Mouse (Mus musculus): ENCODE measurements around the gene Cops4.

Cops4 gene

DNA sequence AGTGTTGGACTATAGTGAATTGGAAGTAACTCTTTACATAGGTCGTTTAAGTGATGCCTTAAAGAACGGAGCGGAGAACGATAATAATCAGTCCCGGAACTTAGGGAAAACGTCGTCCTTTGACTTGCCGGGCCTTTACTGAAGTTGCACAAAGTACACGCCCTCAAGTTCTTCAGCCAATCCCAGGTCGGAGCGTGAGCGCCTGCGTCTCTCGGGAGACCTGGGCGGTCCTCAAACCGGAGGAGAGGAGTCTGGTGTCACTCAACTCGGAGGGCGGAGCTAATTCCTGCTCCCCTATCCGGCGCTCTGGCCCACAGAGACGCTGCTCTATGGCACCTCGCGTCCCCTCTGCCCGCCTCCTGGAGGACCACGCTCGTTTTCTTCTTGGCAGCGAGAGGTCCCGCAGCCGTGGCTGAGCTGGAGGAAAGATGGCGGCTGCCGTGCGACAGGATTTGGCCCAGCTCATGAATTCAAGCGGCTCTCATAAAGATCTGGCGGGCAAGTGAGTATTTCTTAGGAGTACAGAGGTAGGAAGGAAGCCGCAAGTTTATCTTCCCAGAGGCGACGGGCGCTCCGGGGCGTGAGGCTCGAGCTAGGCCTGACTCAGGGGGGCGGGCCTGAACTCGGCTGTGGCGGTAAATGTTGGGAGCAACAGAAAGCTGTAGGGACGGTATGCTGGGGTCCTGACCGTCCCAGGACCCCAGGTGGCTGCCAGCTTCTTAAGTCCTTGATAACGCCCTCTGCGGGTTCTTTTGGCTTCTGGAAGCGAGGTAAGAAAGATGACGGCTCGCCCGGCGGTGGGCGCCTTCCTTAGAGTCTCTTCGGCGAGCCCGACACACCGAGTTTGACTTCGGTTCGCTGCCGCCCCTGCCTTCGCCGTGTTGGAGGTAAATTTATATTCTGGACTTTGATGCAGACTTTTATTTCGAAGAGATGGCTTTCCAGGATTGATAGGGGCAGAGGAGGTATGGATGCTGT lies at the start of gene Cops4:
Gene Cops4 (plus strand): TSS at position 261 of the 978 bp plus-strand sequence.
- peak; percentile 100 for DNase-seq (ENCODE audit: low read depth, low spot score)

DNA sequence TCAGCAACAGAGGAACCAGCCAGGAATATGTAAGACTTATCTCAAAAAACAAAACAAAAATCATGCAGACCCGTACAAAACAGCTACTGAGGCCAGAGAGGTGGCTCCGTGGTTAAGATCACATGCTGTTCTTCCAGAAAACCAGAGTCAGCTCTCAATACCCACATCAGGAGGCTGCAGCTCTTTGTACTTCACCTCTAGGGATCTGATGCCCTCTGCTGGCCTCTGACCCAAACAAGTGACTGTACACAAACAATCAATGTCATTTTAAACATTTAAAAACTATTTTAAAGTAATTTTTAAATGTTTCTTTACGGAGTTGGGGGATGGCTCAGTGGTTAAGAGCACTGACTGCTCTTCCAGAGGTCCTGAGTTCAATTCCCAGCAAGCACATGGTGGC lies 41.8 kb upstream of the Cops4 start:
- DNase-seq (ENCODE audit: low read depth, low spot score), result peak; percentile 39

DNA sequence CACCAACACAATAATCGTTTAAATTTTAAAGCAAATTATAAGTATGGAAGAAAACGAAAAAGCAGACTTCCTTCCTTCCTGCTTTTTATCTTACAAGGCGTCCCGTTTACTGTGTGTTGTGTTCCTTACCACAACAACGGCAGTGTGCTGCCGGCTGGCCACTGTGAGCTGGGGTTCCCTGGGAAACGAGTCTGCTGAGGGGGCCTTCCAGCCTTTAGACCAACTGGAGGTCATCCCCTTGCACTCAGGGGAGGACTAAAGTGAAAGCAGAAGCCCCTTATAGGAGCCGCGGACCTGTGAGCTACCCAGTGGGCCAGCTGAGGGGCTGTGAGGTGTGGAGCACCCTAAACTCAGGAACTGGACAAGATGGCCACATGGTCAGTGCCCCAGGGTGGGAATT lies 40.5 kb upstream of the Cops4 start:
- DNase-seq (ENCODE audit: low read depth, low spot score), result no peak

DNA sequence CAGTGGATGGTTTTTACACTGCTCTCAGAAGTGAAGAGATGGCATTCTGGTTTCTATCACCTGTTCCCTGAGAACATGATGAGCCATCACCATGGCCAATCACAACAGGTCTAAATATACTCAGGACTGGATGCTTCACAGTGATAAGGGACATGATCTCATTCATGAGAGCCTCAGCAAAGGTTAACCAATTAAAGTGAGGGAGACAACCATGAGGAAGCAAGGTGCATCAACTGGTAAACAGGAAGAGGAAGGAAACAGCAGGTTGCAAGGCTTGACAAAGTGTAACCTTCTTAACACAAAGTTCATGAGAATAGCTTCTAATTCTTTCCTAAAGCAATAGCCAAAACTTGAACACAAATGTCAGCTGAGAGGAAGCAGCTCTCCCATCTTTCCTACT lies 34.5 kb upstream of the Cops4 start:
- DNase-seq (ENCODE audit: low read depth, low spot score), result no peak

DNA sequence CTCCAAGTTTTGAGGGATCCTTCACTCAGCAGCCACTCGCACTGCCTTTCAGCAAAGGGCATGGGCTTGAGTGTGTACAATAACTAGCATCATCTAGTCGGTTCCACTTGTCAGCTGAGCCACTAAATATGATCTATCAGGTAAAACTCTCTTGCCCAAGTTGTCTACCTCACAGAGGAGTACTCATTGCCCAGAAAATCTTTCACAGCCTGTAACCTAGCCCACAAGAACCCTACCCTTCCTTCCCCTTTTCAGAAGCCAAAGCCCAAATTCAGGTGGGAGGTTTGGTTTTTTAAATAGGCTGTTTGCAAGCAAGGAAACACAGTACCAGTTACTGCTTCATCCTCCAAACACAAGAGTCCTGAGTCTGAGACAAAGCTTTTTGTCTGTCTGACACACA lies 31.0 kb upstream of the Cops4 start:
- DNase-seq (ENCODE audit: low read depth, low spot score), result no peak

DNA sequence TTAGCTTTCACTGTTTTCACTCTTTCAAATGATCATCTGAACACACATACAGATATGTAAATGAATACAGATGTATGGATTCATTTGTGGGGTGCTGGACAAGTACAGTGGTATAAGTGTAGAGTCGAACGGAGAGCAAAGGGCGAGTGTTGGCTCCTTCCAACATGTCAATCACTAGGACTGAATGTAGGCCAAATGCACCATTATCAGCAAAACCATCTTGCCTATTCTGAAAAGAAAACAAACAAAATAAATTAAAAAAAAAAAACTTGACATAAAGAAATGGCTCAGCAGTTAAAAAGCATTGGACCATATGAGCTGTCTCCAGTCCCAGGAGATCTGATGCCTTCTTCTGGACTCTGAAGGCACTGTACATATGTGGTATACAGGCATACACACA lies 29.9 kb upstream of the Cops4 start:
- no peak for DNase-seq (ENCODE audit: low read depth, low spot score)

DNA sequence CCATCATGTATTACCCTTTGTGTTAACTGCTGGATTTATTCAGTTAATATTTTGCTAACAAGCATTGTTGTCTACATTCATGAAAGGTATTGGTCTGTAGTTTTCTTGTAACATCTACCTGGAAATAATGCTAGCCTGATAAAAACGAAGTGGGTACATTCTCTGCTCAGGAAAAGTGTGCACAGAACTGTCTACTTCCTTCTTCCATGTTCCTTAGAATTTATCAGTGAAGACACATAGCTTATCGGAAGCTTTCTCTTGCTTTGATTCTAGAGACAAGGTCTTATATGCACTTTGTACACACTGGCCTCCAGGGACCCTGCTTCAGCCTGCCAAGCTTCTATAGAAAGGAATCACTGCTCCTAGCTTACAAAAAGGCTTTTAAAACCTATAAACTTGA lies 28.8 kb upstream of the Cops4 start:
- DNase-seq (ENCODE audit: low read depth, low spot score), result no peak

DNA sequence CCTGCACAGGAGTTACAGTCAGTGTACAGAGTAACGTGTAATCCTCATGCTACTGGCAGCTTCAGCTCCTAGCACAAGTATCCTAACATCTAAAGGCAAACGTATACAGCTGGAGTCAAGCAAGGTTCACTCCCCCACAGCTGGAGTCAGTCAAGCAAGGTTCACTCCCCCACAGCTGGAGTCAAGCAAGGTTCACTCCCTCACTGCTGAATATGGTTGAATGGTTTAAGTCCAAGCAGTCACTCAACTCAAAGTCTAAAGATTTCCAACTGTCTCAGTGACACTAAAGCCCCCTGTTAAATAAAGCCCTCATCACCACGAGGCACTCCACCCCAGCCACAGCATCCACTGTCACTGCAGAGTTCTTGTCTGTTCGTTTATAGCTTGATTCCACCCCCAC lies 26.4 kb upstream of the Cops4 start:
- DNase-seq (ENCODE audit: low read depth, low spot score), result no peak

DNA sequence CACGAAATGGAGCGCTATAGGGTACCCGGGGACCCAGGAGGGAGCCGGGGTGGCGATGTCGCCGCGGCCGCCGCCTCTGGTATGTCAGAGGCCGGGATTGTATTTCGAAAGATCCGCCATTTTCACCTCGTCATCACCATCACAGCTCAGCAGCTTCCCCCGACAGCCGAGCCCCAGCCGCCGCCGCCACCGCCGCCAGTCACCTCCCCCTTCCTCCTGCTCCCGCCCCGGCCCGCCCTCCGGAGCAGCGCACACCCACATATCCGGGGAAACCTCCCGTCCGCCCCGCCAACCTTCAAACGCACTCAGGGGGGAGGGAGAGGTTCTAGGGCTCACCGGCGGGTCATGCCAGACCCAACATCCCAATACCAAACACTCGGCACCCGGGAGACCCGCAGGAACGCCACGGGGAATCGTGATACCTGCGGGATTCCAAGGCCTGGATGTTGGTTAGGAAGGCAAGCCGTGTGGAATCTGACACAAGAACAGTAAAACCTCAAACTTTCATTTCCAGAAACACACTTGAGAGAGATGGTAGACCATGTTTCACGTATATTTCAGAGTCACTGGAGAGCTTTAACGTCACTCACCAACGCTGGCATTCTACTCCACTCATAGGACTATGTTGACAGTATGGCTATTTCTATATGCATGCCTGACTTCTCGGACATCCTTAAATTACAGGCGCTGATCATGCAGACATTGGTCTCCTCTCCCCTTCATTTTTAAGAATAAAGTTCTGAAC lies 19.5 kb upstream of the Cops4 start:
- peak; percentile 84 for DNase-seq (ENCODE audit: low read depth, low spot score)

DNA sequence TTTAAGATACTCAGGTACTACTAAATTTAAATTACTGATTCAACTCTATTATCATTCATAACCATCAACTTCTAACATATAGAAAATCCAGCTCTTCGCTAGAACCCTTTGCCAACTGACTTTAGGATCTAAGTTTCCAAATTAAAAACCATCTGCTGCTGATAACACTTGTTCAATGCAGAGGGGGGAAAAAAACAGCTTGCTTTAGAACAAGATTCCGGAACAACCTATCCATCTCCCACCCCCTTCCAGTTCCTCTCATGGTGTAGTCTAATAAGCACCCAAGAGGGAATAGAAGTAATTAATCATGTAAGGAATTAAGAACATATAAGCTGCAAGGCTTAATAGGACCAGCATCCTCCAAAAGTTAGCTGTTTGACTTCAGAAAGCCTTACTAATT lies 18.9 kb upstream of the Cops4 start:
- no peak for DNase-seq (ENCODE audit: low read depth, low spot score)

DNA sequence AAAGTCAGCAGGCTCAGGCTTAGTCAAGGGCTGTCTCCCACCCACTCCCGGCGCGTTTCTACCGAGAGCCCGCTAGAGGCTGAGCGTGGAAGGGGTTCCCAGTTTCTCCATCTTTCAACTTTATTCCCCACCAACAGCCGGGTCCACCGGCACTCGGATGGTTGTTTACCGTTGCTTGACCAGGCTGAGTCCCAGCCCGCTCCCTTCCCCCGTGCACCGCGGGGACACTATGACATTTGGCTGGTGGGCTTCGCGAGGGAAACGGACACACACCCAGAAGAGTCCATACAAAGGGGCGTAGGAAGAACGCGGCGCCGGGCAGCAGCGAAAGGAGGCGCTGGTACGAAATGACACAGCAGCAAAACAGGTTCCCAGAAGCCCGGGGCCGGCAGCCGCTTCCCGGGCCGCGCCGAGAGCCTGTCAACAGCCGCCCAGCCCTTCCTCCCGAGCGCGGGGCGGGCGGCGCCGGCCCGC lies 18.2 kb upstream of the Cops4 start:
- peak; percentile 65 for DNase-seq (ENCODE audit: low read depth, low spot score)

DNA sequence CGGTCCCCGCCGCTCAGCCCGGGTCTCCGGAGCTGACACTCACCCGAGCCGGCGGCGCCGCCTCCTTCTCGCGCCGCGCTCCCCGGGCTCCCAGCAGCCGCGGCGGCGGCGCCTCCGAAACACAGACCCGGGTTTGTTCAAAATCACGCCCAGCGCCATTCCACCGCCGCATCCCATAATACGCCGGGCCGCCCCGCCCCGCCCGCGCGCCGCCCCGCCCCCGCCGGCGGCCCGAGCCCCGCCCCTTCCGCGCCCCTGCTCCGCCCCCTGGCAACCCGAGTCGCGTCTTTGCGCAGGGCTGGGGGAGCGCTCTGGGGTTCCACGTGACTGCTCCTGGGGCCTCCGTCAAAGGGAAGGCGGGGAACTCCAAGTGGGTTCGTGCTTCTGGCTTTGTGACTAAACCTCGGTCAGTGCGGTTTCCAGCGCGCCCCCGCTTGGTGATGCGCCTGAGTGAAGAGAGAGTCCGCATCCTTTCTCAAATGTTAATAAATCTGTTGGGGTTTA lies 17.6 kb upstream of the Cops4 start, which contains the start of gene Lin54:
Gene Lin54 (minus strand): TSS at position 182 of the 504 bp plus-strand sequence.
- DNase-seq (ENCODE audit: low read depth, low spot score), result peak; percentile 95

DNA sequence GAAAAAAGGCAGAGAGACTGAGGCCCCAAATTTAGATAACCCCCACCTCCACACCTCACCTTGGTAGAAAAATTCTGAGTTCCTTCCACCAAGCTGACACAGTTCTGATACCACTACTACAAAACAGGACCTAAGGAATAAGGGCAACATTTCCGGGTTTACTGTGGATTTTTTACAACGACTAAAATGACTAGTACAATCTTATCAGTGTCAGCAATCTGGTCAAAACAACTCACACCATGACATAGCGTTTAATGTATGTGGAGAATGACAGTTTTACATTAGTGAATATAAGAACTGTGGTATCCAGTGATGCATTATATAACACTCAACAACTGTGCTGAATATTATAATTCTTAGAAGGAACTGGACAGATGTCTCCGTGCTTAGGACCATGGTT lies 16.8 kb upstream of the Cops4 start:
- no peak for DNase-seq (ENCODE audit: low read depth, low spot score)

DNA sequence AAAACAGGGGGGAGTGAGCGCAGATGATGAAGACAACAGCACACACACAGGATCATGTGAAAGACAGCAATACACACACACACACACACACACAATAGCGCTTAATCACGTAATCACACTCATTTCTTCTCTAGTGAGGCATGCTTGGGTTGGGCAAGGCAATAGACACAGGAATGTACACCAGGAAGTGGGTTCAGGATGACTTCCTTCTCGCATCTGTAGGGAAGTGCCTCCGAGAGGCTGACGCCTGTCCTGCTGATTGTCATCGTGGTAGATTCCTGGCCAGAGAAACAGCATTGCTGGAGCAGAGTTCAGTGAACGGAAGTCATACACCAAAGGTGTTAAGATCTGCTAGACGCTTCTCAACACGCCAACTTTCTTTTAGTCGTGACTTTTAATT lies 8.9 kb upstream of the Cops4 start:
- peak; percentile 45 for DNase-seq (ENCODE audit: low read depth, low spot score)

DNA sequence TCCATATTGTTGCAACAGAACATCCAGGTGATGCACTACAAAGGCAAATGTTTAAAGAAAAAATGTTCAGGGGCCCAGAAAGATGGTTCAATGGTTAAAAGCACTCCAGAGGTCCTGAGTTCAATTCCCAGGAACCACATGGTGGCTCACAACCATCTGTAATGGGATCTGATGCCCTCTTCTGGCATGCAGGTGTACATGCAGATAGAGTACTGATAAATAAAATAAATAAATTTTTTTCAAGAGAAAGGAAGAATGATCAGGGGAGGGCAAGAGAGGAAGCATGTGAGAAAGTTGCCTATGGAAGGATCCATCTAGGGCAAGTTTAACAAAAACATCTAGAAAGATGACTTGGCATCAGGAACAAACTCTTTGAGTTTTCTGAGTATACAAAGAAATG lies 5.5 kb upstream of the Cops4 start:
- no peak for DNase-seq (ENCODE audit: low read depth, low spot score)

DNA sequence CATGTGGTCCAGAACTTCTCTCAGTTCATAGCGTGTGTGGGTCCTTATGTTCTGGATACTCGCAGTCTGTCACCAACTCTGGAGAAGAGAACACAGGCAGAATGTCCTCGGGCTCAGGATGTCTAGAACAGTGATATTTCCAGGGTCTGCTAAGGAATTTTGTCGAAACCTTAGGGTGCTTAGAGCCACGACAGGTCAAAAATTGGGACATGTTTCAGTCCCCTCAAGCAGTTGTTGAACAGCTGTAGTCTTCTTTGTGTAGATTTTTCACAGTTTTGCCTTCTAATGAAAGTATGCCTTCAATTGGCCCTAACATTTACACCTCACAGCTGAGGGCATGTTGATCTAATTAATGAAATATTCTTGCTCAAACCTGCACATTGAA lies 910 bp downstream of the Cops4 start:
- no peak for DNase-seq (ENCODE audit: low read depth, low spot score)

DNA sequence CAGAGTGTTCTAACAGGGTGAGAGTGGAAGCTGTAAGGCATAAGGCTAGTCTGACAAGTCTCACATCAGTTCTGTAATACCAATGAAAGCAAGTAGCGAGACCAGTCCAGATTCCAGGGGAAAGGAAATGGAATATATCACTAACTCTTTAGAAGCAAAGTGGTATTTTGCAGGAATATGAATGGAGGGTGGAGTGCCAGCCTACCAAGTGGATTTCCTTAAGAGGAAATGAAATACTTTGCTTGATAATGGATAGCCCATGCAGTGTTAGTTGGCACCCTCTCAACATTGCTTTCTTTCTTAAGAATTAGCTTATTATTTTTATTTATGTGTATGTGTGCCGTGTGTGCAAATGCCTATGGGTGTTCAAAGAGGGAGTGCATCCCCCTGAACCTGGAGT lies 2.1 kb downstream of the Cops4 start:
- no peak for DNase-seq (ENCODE audit: low read depth, low spot score)

DNA sequence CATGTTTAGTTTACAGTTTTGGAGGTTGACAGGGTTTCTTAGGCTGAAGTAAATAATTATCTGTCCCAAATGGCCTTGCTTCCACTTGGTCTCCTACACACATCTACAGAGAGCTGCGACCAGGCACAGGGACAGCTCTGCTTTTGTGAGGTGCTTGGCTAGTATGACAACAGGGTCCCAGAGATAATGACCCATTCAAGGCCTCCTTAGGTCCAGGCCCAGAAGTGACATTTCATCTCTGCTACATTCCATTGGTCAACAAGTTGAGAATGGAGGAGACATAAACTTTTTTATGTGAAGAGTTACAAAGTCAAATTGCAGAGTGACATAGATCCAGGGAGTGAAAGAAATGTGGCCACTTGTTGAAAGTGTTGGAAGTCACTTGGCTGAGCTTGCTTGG lies 5.2 kb downstream of the Cops4 start:
- no peak for DNase-seq (ENCODE audit: low read depth, low spot score)

DNA sequence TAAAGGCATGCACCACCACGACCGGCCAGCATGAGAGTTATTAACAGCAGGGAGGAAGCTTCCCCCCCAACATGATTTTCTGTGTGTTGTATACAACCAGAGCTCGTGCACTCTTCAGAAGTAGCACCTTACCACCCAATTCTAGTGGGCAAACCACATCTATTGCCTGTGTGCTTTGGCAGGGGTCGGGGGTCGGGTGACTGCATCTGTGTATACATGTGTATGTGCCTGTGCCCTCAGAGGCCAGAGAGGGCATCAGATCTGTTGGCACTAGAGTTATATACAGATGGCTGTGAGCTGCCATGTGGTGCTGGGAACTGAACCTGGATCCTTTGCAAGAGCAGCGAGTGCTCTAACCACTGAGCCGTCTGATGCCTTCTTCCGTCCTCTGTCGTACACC lies 6.8 kb downstream of the Cops4 start:
- no peak for DNase-seq (ENCODE audit: low read depth, low spot score)

DNA sequence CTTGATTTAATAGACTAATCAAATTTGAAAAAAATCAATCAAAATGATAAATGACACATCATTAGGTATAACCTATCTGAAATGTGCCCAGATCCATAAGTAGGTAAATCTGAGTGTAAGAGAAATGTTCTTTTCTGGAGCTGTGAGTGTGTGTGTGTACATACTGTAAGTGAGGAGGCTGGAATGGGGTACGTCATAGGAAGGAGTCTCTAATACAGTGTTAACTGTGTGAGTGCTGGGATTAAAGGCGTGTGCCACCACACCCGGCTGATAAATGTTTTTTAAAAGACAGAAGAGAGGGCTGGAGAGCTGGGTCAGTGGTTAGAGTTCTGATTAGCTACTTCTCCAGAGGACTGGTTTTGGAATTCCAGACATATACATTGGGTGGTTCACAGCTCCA lies 7.5 kb downstream of the Cops4 start:
- DNase-seq (ENCODE audit: low read depth, low spot score), result no peak

DNA sequence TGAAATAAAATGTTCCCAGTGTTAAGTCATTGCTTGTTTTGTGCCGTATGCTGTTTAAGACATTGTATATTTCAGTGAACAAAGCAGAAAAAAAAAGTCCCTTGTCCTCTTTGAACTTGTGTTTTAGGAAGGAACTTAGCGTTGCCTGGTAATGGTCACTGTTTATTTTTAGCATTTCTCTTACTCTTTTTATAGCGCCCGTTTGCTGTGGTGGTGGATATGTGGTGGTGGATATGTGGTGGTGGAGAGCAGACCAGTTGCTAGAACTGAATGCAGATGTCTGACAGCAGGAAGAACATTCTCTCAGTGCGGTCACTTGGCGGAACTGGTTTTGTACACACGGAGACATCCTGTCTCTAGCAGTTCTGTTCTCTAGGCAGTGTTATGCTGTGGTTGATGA lies 8.1 kb downstream of the Cops4 start:
- DNase-seq (ENCODE audit: low read depth, low spot score), result no peak

DNA sequence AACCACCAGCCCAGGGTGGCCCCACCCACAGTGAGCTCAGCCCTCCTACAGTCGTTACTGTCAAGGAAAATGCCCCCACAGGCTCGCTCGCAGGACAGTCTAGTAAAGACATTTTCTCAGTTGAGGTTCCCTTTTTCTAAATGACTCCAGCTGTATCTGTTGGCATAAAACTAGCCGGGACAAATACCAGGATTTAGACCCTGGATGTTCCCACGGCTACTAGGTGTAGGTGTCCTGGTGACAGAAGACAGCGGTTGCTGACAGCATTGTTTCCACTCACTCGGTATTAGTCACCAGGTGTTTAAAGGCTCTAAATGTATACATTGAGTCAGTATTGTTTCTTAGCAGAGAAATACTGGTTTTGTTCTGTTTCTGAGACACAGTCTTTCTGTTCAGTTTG lies 17.7 kb downstream of the Cops4 start:
- no peak for DNase-seq (ENCODE audit: low read depth, low spot score)

DNA sequence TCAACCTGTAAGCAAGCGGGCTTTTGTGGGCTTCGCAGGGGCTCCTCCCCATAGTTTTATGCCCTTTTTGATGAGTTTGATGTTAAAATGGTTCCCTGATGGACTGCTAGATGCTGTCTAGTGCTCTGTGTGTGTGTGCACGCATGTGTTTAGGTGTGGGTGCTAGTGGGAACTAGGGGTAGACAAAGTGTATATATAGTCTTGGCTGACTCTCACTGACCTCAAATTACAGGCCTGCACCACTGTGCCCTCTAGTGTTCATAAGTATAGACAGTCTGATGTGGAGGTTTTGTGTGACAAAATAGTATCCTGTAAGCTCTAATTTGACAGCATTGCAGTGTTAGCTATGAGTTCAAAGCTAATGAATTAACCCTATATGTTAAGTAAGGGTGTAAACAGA lies 18.5 kb downstream of the Cops4 start:
- peak; percentile 38 for DNase-seq (ENCODE audit: low read depth, low spot score)
